Mouse (Mus musculus): Measurements from ENCODE around the gene Hypk.

DNA sequence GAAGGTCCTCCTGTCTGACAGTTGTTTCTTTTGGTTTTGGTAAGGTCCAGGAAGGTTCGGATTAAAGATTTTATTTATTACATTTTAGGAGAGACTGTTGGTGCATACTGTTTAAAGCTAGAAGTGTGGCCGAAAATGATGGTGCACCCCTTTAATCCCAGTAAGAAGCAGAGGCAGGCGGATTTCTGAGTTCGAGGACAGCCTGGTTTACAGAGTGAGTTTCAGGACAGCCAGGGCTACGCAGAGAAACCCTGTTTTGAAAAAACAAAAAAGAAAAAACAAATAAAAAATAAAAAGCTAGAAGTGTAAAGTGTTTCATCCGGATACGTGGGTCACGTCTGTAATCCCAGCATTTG is 21.1 kb downstream of the Hypk start:
- TF ChIP-seq POLR2A (IDR thresholded peaks at IDR 0.05; ENCODE audit: borderline replicate concordance, extremely low read depth, insufficient read depth, insufficient read length, poor library complexity, severe bottlenecking), result no peak
- TF ChIP-seq CTCF (IDR thresholded peaks at IDR 0.05; ENCODE audit: borderline replicate concordance, extremely low read depth, insufficient read depth, insufficient read length), result no peak

Measured in brain, embryonic 14.5 days (tissue).